Mouse (Mus musculus): ENCODE data around the gene Adgrl3. TPM values are rescaled to one million over a fixed set of nuclear protein-coding genes. Genes with fewer than 3 reads are reported as not detected.
A peak's percentile ranks its signal among the peaks of the same experiment; 100 is the strongest.

Adgrl3 gene
- total RNA-seq, 2 experiments from 2014 or later, result 0.69 to 0.81 TPM

- no peak for DNase-seq
- intact Hi-C loops (cut with DNase I), result no loop called here
Measured at GRCm38 (mm10) chr5:81359560-81359959, 339.6 kb downstream of the Adgrl3 start.

GRCm38 (mm10) chr5:81364198-81364643, 344.3 kb downstream of the Adgrl3 start:
- no peak for DNase-seq
- intact Hi-C loops (cut with DNase I), result no loop called here

- intact Hi-C loops (cut with DNase I), result no loop called here
- no peak for DNase-seq
Measured at GRCm38 (mm10) chr5:81365250-81365649, 345.3 kb downstream of the Adgrl3 start.

GRCm38 (mm10) chr5:81370126-81370850, 350.4 kb downstream of the Adgrl3 start:
- intact Hi-C loops (cut with DNase I), result no loop called here
- DNase-seq, result no peak

- DNase-seq, result no peak
Measured at GRCm38 (mm10) chr5:81375992-81376391, 356.1 kb downstream of the Adgrl3 start.

GRCm38 (mm10) chr5:81405582-81406143, 385.7 kb downstream of the Adgrl3 start:
- intact Hi-C loops (cut with DNase I), result no loop called here

More at GRCm38 (mm10) chr5:81375992-81376391, 356.1 kb downstream of the Adgrl3 start:
- intact Hi-C loops (cut with DNase I), result no loop called here

GRCm38 (mm10) chr5:81417326-81417725, 397.4 kb downstream of the Adgrl3 start:
- no peak for DNase-seq
- intact Hi-C loops (cut with DNase I), result no loop called here

More at GRCm38 (mm10) chr5:81405582-81406143, 385.7 kb downstream of the Adgrl3 start:
- no peak for DNase-seq

- intact Hi-C loops (cut with DNase I), result no loop called here
Measured at GRCm38 (mm10) chr5:81427393-81427792, 407.5 kb downstream of the Adgrl3 start.

GRCm38 (mm10) chr5:81436375-81436774, 416.4 kb downstream of the Adgrl3 start:
- intact Hi-C loops (cut with DNase I), result no loop called here
- DNase-seq, result no peak

More at GRCm38 (mm10) chr5:81427393-81427792, 407.5 kb downstream of the Adgrl3 start:
- DNase-seq, result no peak

- intact Hi-C loops (cut with DNase I), result no loop called here
Measured at GRCm38 (mm10) chr5:81442150-81442549, 422.2 kb downstream of the Adgrl3 start.

GRCm38 (mm10) chr5:81465971-81466370, 446.0 kb downstream of the Adgrl3 start:
- intact Hi-C loops (cut with DNase I), result no loop called here

More at GRCm38 (mm10) chr5:81442150-81442549, 422.2 kb downstream of the Adgrl3 start:
- DNase-seq, result no peak

GRCm38 (mm10) chr5:81474681-81475080, 454.7 kb downstream of the Adgrl3 start:
- no peak for DNase-seq
- intact Hi-C loops (cut with DNase I), result no loop called here

More at GRCm38 (mm10) chr5:81465971-81466370, 446.0 kb downstream of the Adgrl3 start:
- DNase-seq, result no peak

GRCm38 (mm10) chr5:81475406-81475805, 455.5 kb downstream of the Adgrl3 start:
- intact Hi-C loops (cut with DNase I), result no loop called here
- DNase-seq, result no peak

GRCm38 (mm10) chr5:81475971-81476606, 456.2 kb downstream of the Adgrl3 start:
- no peak for DNase-seq
- intact Hi-C loops (cut with DNase I), result loop anchor here (1.0 kb wide), 1 partner anchor 17 kb away; no protein-coding TSS in a partner anchor

- no peak for DNase-seq
- intact Hi-C loops (cut with DNase I), result no loop called here
Measured at GRCm38 (mm10) chr5:81480911-81481310, 461.0 kb downstream of the Adgrl3 start.

GRCm38 (mm10) chr5:81483890-81484289, 464.0 kb downstream of the Adgrl3 start:
- intact Hi-C loops (cut with DNase I), result no loop called here
- no peak for DNase-seq

GRCm38 (mm10) chr5:81501076-81501475, 481.1 kb downstream of the Adgrl3 start:
- intact Hi-C loops (cut with DNase I), result no loop called here
- DNase-seq, result no peak

GRCm38 (mm10) chr5:81518720-81519496, 499.0 kb downstream of the Adgrl3 start:
- intact Hi-C loops (cut with DNase I), result no loop called here
- no peak for DNase-seq

GRCm38 (mm10) chr5:81519497-81520382, 499.8 kb downstream of the Adgrl3 start:
- peak in 1 of 2 experiments; percentile 19 for DNase-seq
- intact Hi-C loops (cut with DNase I), result no loop called here
